Mouse (Mus musculus): Measurements from ENCODE around the gene Oas1e.

DNA sequence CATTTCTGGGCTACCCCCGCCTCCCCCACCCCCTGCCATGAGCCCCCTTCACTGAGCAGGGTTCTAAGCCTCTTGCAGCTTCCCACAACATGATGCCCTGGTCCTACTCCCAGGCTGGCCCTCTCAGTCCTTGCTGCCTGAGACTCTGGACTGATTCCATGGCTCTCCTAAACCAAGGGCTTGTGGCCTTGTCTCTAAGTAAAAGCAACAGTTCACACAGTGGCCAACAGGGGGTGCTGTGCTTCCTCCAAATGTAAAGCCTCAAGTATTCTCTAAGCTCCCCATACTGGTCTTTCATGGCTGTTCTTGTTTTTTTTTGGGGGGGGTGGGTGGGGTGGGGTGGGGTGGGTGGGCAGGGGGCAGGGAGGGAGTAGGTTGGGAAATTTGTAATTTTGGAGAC, 11.1 kb upstream of the Oas1e start:
- TF ChIP-seq POLR2A (IDR thresholded peaks at IDR 0.05; ENCODE audit: extremely low read depth, insufficient read depth, low read length) (no peak), CTCF (IDR thresholded peaks at IDR 0.05; ENCODE audit: low read depth, low read length) (peak; percentile 58)

Measured in liver, adult 2 months (tissue).